Mouse (Mus musculus) left cerebral cortex, adult 11 months (tissue): Measurements from ENCODE around the gene Cpd.
"Not testable (repeated sequence)": the region's sequence is repeated elsewhere in the genome, so short reads cannot be mapped to it uniquely, and the experiment has no call there.

Experiments
- DNase-seq: peaks from one replicate; pipeline ENCODE4 v3.0.0; 2022; ENCODE audit warnings: low spot score

The Cpd gene

DNA sequence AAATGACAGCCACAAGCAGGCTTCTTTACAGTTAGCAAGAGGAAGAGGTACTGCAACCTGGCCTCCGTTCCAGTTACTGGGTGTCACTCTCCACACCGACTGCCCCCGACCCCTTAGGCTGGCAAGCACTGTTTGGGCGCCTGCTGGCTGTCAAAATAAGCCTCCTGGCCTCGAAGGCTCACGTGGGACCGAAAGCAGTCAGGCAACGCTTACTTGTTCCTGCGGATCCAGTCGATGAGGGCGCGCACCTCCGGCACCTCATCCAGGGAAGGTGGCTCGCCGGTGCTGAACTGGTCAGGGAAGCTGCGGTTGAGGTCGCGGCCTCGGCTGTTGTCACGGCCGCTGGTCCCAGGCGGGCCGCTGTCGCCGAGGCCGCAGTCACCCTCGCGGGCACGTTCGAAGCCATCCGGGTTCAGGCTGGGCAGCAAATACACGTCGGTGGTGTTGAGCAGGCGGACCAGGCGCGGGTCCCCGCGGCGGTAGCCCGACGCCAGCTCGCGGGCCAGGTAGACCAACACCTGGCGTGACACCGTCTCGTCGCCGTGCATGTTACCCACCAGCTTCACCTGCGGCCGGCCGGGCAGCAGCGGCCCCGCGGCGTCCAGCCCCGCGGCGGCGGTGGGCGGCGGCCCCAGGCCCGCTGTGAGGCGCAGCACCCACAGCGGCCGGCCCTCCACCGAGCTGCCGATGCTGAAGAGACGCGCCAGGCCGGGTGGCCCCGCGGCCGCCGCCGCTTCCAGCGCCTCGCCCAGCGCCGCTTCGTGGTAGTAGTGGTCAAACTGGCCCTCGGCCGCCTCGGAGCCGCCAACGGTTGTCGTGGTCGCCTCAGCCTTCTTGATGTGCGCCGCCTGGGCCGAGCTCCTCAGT is 574 bp downstream of the Cpd start:
- DNase-seq = no peak

DNA sequence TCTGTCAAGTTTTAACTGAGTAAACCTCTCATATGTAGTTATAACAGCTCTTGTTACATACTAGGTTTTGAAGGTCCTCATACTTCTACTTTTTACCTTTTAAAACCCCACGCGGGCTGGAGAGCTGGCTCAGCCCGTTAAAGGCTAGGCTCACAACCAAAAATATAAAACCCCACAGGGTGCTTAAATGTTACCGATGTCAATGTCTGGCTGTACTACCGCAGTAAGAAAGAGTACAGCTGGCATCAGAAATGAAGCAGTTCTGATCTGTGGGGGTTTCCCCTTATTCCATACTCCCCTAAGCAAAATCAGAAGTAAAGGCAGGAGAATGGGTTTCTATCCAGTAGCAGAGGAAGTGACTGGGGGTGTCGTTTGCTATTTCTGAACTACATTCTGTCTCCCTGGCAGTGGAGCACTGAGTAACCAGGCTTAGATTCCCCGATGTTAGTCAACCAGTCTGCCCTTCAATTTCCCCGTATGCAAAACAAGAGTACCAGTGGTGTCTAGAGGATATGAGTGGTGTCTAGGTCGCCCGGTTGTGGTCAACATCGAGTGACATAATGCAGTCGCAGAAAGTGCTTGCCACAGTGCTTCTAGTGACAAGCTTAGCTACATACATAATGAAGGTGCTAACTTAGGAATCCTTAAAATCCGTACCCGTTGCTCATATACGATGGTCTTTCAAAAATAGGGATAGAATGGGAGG is 1.4 kb downstream of the Cpd start:
- DNase-seq = no peak

DNA sequence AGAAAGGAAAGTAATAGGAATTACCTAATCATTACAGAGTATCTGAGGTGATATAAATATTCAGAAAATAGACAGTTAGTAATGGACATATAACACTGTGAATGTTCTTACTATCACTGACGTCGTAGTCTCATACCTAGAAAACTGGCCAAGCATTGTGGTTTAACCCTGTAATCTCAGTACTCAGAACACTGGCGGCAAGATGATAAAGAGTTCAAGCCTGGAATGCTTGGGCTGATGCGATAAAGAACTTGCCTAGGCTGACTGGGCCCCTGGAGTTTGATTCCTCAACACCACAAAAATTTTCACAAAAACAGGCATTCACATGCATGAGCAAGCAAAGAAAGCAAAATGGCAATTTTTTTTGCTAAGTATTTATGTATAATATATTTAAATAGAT is 8.2 kb downstream of the Cpd start:
- no peak for DNase-seq

DNA sequence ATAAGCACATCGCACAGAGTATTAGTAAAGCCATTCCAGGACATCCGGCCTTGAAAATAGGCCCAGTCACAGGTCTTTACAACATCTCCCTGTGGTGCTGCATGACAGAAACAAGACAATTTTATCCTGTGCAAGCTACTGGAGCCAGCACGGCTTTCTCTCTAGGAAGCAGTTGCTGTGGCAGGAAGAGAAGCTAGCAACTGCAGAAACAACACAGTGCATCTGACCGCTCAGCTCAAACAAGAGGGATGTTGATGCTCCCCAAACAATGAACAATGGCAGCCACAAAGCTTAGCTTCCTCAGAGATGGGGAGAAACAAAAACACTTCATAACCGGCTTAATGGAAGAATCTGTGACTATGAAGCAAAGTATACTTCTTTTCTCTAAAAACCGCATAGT is 10.5 kb downstream of the Cpd start:
- DNase-seq = no peak

DNA sequence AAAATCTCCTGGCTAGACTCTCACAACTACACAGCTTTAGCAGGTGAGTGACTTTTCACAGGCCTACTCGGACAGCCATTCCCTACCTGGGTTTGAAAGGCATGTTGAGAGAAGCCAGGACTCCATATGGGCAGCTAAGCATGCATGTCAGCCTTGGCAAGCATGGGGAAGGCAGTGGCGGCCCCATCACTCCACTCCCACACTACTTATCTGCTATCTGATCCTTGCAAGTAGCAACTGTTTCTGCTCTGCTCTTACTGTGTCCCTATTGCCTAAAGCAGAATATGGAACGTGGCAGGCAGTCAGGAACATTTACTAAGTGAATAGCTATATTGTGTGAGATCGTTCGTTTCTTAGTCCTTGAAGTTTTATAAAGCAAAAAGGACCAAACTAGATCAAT is 10.9 kb downstream of the Cpd start:
- DNase-seq = no peak

DNA sequence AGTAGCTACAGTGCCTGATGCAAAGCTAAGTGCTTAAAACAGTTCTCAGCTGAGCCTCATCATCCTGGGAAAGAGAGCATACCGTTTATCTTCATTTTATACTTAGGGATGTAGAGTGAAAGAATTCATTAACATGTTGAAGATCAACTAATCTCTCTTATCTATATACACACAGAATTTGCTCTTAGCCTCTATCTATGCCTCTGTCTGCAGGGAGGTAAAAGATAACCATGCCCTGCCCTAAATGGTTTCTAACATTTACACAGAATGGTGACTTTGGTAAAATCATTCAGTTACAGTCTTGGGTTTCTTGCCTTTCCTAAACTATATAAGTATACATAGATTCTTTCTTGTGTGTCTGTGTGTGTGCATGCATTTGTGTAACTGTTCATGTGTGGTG is 12.2 kb downstream of the Cpd start:
- no peak for DNase-seq

DNA sequence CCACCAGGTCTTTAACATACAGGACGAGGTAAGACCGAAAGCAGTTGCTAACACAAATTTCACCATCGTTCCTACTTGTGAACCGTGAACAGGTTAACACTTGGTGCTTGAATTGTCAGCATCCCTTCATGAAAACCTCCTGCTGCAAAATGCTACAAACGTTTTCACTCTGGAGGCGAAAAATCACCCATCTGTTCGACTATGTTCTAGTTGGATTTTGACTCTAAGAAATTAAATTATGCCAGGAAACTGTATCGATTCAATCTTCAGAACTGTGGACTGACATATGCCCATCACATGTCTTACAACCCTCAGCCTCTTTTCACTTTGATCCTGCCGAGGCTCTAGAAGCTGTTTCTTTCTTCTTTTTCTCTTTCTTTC is 21.9 kb downstream of the Cpd start:
- DNase-seq = no peak

DNA sequence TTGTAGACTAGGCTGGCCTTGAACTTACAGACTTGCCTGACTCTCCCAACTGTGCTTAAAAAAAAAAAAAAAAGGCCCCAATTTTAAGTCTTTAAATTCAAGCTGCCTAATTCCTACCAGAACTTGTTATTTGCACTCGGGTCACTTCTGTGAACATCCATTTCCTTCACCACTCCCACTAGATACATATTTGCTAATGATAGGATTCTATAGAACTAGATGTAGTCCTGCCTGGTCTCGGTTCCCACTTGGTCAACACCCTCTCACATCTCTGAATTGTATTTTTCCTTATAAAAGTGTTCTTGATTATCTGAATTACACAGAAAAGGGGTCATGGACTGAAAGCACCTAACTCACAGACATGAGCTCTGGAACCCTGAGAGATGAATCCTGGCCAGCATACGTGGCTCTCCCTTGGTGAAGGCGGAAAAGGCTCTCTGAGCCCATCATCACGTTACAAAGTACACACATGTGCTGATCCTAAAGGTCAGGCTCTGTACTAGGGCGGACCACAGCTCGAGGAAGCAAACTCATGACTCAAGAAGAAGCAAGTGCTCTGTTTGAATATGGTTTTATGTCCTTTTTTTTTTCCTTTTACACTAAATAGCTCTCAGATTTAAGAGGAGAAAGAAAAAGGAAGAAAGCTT is 22.5 kb downstream of the Cpd start:
- DNase-seq = no peak

DNA sequence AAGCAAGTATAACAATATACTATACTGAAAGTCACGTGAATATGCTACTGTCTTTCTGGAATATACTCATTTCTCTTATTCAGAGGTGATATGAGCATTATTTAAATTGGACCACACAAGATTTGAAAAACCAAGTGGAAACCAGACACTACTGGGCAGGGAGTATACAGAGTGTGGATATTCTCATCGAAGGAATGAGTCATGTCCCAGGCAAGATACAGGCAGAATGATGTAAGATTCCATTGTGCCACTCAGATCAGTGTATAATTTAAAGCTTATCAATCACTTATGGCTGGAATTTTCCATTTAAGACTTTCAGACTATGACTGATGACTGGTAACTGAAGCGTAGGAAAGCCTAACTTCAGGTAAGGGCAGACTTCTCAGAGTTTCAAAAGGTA is 23.2 kb downstream of the Cpd start:
- no peak for DNase-seq

DNA sequence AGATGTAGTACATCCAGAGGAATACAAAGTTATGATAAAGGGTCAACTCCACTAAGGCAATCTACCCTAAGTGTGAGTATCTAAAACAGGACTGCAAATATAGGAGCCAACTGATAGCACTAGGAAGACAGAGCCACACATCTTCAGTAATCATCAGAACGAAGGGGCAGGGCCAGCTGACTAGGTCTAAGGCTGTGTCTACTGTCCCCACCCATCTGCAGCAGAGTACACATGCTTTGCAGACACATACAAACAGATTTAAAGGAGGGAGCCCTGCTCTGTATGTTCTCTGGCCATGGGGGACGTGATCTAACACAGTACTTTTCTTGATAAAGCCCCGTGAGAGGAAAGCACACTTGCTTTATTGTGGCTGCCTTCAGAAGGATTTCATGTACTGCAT is 25.5 kb downstream of the Cpd start:
- no peak for DNase-seq

DNA sequence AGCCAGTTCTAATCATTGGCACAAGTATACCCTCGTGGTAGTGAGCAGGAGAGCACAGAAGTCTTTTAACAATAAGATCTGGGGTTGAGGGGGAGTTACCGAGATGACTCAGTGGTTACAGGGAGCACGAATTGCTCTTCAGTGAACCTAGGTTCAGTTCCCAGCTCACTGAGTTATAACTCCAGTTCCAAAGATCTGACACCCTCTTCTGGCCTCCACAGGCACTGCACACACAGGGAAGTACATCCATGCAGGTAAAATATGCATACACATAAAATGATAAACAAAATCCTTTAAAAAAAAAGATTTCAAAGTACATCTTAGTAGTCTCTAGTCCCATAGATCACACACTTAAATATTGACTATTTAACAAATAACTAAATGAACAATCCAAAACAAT is 29.2 kb downstream of the Cpd start:
- DNase-seq = no peak

DNA sequence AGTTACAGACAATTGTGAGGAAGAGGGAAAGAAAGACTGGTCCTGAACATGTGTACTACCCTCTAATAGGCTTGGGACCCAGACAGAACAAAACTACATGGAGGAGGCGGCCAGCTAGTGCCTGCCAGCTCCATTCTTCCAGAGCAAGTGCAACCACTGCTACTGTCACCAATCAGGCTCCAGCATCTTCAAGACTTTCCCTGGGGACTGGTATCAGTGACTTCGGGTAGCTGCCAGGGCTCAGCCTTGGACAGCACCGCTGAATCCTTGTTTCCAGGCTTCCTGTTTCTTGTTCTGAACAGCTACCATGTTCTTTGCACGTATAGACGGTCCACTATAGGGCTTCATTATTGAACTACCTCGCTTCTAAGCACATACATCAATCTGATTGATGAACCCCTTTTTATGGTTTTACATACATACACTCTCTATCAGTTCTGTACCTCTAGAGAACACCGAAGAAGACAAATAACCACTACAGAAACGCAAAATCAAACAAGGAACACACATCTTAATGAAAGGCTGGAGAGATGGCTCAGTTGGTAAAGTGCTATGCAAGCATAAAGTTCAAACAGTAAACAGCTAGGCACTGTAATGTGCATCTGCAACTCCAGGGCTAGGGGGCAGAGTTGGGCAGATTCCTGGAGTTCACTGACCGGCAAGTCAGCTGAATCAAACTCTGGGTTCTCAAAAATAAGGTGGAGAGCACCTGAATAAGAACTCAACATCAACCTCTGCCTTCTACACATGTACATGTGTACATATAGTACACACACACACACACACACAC is 35.9 kb downstream of the Cpd start:
- DNase-seq = no peak

DNA sequence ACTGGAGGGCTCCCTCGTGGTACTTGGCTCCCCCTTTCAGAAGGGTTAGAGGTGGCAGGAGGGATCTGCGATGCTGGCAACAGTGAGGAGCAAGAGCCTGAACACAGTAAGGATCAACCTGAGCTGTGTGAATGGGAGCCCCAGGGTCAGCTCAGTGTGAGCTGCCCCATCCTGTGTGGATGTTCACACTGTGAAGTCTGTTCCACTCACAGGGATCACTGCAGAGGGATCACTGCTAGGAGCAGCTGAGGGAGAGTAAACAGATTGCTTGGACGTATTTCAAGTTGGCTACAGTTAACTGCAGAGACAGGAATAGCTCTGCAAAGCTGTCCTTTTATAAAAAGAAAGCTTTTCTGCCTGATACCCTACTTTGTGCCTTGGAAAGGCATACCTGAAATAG is 37.4 kb downstream of the Cpd start:
- no peak for DNase-seq

DNA sequence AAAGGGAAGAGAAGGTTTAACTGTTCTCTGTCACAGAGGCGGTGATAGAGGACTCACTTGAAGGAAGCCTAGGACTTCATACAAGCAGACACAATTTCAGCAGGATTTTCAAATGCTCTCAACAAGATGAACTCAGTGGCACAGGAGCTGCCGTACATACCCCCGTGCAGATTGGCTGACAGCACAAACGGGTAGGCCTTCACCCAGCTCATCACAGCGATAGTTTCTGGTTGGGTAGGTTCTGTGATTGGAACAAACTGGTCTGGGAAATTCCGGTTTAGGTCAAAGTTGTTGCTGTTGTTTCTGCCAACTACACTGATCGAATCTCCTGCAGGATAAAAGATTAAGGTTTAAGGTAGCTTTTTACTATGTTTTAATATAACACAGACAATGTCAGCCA is 38.3 kb downstream of the Cpd start:
- no peak for DNase-seq

DNA sequence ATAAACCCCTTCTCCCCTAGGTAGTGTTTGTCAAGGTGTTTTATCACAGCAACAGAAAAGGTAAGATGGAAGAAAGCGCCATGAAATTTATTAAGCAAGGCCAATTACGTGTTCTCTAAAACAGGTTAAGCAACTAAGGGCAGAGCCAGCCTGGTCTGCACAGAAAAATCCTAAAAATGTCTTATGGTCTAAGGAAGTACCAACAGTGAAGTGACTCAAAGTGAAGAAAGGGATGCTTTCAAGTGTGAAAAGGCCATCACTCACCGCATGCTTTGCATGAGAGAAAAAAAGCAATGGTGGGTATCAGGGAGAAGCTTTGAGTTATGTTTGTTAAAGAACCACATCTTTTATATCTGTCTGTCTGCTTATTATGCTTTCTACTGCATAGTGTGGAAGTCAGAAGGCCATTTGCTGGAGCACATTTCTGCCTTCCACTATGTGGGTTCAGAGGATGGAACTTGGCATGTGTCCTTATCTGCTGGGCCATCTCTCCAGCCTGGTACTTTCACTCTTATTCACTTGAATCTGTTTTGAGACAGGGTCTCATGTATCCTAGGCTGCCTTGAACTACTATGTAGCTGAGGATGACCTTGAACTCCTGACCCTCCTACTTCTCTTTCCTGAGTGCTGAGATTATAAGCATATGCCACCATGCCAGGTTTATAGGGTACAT is 39.7 kb downstream of the Cpd start:
- DNase-seq = no peak

DNA sequence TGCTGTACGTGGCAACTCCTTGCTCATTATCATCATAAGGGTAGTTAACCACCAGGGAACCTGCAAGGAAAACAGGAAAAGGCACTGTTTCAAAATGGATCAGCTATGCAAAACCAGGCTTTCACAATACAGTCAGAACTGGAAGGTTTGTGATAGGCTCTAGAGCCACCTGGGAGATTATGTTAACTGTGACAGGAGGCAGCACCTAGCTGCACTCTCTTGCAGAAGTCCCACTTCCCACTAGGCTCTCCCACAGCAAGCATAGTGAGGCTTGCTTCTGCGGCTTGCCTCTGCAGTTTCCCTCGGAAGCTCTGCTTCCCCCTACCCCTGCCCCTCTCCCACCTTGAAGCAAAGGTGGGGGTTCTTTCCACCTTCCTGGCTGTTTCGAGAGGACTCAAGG is 40.8 kb downstream of the Cpd start:
- no peak for DNase-seq

DNA sequence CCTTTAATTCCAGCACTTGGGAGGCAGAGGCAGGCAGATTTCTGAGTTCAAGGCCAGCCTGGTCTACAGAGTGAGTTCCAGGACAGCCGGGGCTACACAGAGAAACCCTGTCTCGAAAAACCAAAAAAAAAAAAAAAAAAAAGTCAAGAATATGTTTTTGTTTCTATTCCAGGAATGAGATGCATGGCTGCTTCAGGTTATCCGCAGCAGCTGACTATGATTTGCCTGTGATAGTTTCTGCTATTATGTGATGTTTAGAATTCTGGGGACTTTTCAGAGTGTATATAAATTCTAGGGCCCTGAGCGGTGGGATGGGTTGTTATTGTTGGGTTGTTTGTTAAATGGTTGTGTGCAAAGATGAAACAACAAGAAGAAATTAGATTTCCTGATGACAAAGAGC is 41.7 kb downstream of the Cpd start:
- DNase-seq = not testable (repeated sequence)

DNA sequence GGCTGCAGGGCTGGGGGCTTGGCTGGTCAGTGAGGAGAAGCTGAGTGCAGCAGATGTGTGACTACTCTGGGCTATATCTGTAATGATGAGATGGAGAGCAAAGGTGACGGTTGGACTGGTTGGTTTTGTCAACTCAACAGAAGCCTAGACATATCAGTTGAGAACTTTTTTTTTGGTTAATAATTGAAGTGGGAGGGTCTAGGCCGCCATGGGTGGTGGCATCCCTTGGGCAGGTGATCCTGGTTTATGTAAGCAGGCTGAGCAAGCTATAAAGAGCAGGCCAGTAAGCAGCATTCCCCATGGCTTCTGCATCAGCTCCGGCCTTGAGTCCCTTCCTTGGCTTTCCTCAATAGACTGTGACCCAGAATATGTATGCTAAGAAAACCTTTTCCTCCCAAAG is 43.6 kb downstream of the Cpd start:
- DNase-seq = no peak

DNA sequence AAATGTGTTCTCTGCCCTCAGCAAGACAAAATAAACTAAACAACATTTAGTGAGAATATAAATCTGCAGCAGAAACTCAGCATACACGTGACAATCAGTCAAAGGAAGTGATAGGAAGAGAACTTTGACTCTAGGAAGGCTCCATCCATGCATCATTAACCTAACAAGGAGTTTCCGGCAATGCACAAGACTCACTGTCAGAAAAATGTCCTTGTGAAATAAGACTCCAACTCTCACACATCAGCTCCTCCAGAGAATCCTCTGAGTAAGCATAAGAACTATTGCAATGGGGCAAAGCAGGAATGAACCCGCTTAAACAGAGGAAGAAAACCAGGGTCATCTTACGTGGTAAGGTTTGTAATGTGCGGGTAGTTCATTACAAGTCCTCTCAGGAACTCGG is 49.6 kb downstream of the Cpd start:
- no peak for DNase-seq

DNA sequence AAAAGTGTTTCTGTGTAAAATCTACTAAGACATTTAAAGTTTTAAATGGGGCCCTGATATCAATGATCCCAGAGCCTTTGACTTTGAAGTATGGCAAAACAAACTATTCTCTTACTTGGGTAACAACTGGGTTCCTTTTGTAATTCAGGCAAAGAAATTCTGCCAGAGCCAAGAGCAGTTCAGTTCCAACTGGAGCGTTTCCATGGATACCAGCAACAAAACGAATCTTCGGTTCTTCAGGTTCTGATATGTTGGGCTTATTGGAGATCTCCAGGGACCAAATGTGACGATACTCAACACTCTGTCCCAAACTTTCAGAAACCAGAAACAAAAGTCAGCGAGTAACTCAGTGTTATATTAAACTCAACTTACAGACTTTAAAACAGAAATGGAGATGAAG is 51.5 kb downstream of the Cpd start:
- no peak for DNase-seq

DNA sequence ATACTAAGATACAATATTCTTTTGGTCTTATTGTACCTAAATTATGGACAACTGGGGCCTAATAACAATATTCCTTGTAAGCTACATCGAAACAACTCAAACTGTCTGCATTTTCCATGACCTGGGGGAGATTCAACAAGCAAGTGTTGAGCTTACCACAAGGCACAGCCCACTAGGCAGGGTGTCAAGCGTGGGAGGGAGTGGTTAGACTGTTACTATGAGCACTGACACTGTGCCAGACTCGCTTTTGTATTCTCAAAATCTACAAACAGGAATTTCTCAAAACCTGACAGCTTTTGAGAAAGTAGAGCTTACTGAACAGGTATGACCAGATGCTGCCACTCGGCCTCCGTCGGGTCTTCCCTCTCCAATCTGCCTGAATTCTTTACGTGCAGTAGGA is 55.5 kb downstream of the Cpd start:
- DNase-seq = no peak

DNA sequence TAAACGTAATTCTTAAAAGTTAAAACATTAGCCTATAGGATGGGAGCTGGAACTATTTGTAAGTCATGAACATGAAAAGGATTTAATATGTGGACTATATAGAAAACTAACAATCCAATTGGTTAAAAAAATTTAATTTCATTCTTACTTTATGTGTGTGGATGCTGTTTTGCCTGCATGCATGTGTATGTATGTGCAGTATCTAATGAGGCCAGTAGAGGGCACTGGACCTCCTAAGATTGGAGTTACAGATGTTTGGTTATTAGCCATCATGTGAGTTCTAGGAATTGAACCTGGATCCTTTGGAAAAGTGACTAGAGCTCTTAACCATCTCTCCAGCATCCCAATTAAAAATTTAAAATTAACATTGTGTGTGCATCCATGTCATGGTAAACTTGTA is 57.6 kb downstream of the Cpd start:
- DNase-seq = peak; percentile 40
